Mouse (Mus musculus) liver, adult 10 weeks (tissue): ENCODE data around the gene Ifna12. TPM values are rescaled to one million over a fixed set of nuclear protein-coding genes. Genes with fewer than 3 reads are reported as not detected.

Experiments used
- polyA plus RNA-seq: library from polyadenylated mRNA; stranded (reverse); fragments of 350-450 nt; fragmentation: Illumina TruSeq; extraction: RNeasy Lipid Tissue Mini Kit (QIAGEN cat#74804); gene quantifications from one replicate; pipeline ENCODE4 v1.2.3, GENCODE M21; 2014; ENCODE audit warnings: low read depth, low replicate concordance

The Ifna12 gene
- not detected for polyA plus RNA-seq

GRCm38 (mm10) chr4:88603276-88603675 lies at the start of gene Ifna12:
Gene Ifna12, minus strand, starts transcription at chr4:88603376.

GRCm38 (mm10) chr4:88644359-88644758 lies 41.2 kb upstream of the Ifna12 start, which contains the start of gene Ifna13:
Gene Ifna13, minus strand, starts transcription at chr4:88644459.

GRCm38 (mm10) chr4:88634311-88634710 lies 31.1 kb upstream of the Ifna12 start, which contains the start of gene C87499:
Gene C87499, minus strand, starts transcription at chr4:88634411.

GRCm38 (mm10) chr4:88592285-88592684 lies 10.9 kb downstream of the Ifna12 start, which contains the start of gene Ifna9:
Gene Ifna9, minus strand, starts transcription at chr4:88592385.

GRCm38 (mm10) chr4:88571698-88572097 lies 31.5 kb downstream of the Ifna12 start, which contains the start of gene Ifna14:
Gene Ifna14, minus strand, starts transcription at chr4:88571798.

GRCm38 (mm10) chr4:88558145-88558544 lies 45.0 kb downstream of the Ifna12 start, which contains the start of gene Ifna15:
Gene Ifna15, minus strand, starts transcription at chr4:88558245.

Other genes starting within 250 kb of the Ifna12 start
- gene Hacd4, start 164.4 kb downstream of the Ifna12 start, polyA plus RNA-seq, result 3.2 TPM
- gene Ifnb1, start 80.6 kb downstream of the Ifna12 start, polyA plus RNA-seq, result not detected
- gene Ifna15, start 45.1 kb downstream of the Ifna12 start, polyA plus RNA-seq, result not detected
- not detected for gene Ifna14, start 31.6 kb downstream of the Ifna12 start, polyA plus RNA-seq
- gene Ifna9, start 11.0 kb downstream of the Ifna12 start, polyA plus RNA-seq, result not detected
- not detected for gene C87499, start 31.0 kb upstream of the Ifna12 start, polyA plus RNA-seq
- not detected for gene Ifna13, start 41.1 kb upstream of the Ifna12 start, polyA plus RNA-seq
- gene Ifna16, start 73.5 kb upstream of the Ifna12 start, polyA plus RNA-seq, result not detected
- gene Ifna2, start 80.5 kb upstream of the Ifna12 start, polyA plus RNA-seq, result not detected
- gene Ifnab, start 88.0 kb upstream of the Ifna12 start, polyA plus RNA-seq, result not detected
- not detected for gene Gm26566, start 118.4 kb upstream of the Ifna12 start, polyA plus RNA-seq
- 58.1 TPM for gene Klhl9, start 119.1 kb upstream of the Ifna12 start, polyA plus RNA-seq
- not detected for gene Gm13271, start 151.5 kb upstream of the Ifna12 start, polyA plus RNA-seq
- not detected for gene Gm13283, start 156.7 kb upstream of the Ifna12 start, polyA plus RNA-seq
- not detected for gene Gm13290, start 170.5 kb upstream of the Ifna12 start, polyA plus RNA-seq
- not detected for gene Gm13289, start 173.5 kb upstream of the Ifna12 start, polyA plus RNA-seq
- gene Gm13272, start 176.5 kb upstream of the Ifna12 start, polyA plus RNA-seq, result not detected
- gene Ifnz, start 178.8 kb upstream of the Ifna12 start, polyA plus RNA-seq, result not detected
- not detected for gene Gm13276, start 182.3 kb upstream of the Ifna12 start, polyA plus RNA-seq
- not detected for gene Gm13277, start 185.3 kb upstream of the Ifna12 start, polyA plus RNA-seq
- not detected for gene Gm13278, start 188.2 kb upstream of the Ifna12 start, polyA plus RNA-seq
- not detected for gene Gm13275, start 191.1 kb upstream of the Ifna12 start, polyA plus RNA-seq
- gene Gm13279, start 194.0 kb upstream of the Ifna12 start, polyA plus RNA-seq, result not detected
- gene Gm13285, start 196.3 kb upstream of the Ifna12 start, polyA plus RNA-seq, result not detected
- gene Gm13287, start 199.9 kb upstream of the Ifna12 start, polyA plus RNA-seq, result not detected
- gene Gm13288, start 202.2 kb upstream of the Ifna12 start, polyA plus RNA-seq, result not detected
- not detected for gene Ifna7, start 212.9 kb upstream of the Ifna12 start, polyA plus RNA-seq
- gene Ifna11, start 216.6 kb upstream of the Ifna12 start, polyA plus RNA-seq, result not detected
- not detected for gene Ifna6, start 224.0 kb upstream of the Ifna12 start, polyA plus RNA-seq
- gene Ifna5, start 232.1 kb upstream of the Ifna12 start, polyA plus RNA-seq, result not detected
- gene Ifna4, start 238.5 kb upstream of the Ifna12 start, polyA plus RNA-seq, result not detected
- not detected for gene Ifna1, start 246.7 kb upstream of the Ifna12 start, polyA plus RNA-seq